Mouse (Mus musculus) kidney, postnatal 0 days (tissue): ENCODE data around the gene Afap1l2. TPM values are rescaled to one million over a fixed set of nuclear protein-coding genes. Genes with fewer than 3 reads are reported as not detected.
A peak's percentile ranks its signal among the peaks of the same experiment; 100 is the strongest.

Source experiments
- ATAC-seq: fragments of 200-750 bp; cut with Nextera tagmentation; replicated peaks from 2 replicates; pipeline ENCODE4 v1.8.0; 2017; ENCODE audit warnings: low read depth, moderate number of reproducible peaks, moderate TSS enrichment, moderate library complexity; ENCODE audit not compliant: low FRiP score
- DNase-seq: peaks from one replicate; pipeline ENCODE4 v3.0.0-alpha.2; 2016; ENCODE audit warnings: low spot score
- H3K27ac ChIP-seq: fragments of 300-500 bp; sonication (generic); 2 replicates; pipeline ENCODE4 v1.5.1; 2014; ENCODE audit warnings: mild to moderate bottlenecking
- H3K27me3 ChIP-seq: fragments of 300-500 bp; sonication (generic); 2 replicates; pipeline ENCODE4 v1.6.1; 2014; ENCODE audit warnings: low read length, mixed read lengths; ENCODE audit not compliant: insufficient read depth
- H3K36me3 ChIP-seq: fragments of 300-500 bp; sonication (generic); 2 replicates; pipeline ENCODE4 v1.6.1; 2014; ENCODE audit warnings: low read length, mixed read lengths; ENCODE audit not compliant: insufficient read depth
- H3K4me1 ChIP-seq: fragments of 300-500 bp; sonication (generic); replicated peaks from 2 replicates; pipeline ENCODE4 v1.6.1; 2014; ENCODE audit warnings: antibody characterized with exemption, low read length, mixed read lengths; ENCODE audit not compliant: insufficient read depth
- H3K4me2 ChIP-seq: fragments of 300-500 bp; sonication (generic); 2 replicates; pipeline ENCODE4 v1.6.1; 2014; ENCODE audit warnings: mild to moderate bottlenecking, low read length, moderate library complexity, mixed read lengths
- H3K4me3 ChIP-seq: fragments of 300-500 bp; sonication (generic); replicated peaks from 2 replicates; pipeline ENCODE4 v1.5.1; 2014; ENCODE audit warnings: low read depth, low read length
- H3K9ac ChIP-seq: fragments of 300-500 bp; sonication (generic); 2 replicates; pipeline ENCODE4 v1.6.1; 2014; ENCODE audit warnings: low read depth, low read length
- H3K9me3 ChIP-seq: fragments of 300-500 bp; sonication (generic); replicated peaks from 2 replicates; pipeline ENCODE4 v1.6.1; 2016; ENCODE audit warnings: low read length, inconsistent platforms, mixed read lengths
- CTCF ChIP-seq: IDR thresholded peaks from 2 replicates; pipeline ENCODE4 v1.5.1; 2016; ENCODE audit warnings: antibody characterized with exemption, low read depth, mild to moderate bottlenecking, moderate library complexity
- WGBS: fragments of 180-500 bp; shearing (Covaris S2); extraction: QIAGEN DNeasy Blood & Tissue Kit; methylation state at CpG from one replicate; pipeline ENCODE4 v1.1.7; 2014; 5-methylcytosine and 5-hydroxymethylcytosine counted together
- polyA plus RNA-seq: library from polyadenylated mRNA; unstranded; fragments of >200 nt; fragmentation: Nextera tagmentation; extraction: Ambion mirVana; gene quantifications from 2 replicates; pipeline ENCODE4 v1.2.1, GENCODE M21; 2015

The Afap1l2 gene
- polyA plus RNA-seq, 1 experiment from 2014 or later: 21.3 TPM

DNA sequence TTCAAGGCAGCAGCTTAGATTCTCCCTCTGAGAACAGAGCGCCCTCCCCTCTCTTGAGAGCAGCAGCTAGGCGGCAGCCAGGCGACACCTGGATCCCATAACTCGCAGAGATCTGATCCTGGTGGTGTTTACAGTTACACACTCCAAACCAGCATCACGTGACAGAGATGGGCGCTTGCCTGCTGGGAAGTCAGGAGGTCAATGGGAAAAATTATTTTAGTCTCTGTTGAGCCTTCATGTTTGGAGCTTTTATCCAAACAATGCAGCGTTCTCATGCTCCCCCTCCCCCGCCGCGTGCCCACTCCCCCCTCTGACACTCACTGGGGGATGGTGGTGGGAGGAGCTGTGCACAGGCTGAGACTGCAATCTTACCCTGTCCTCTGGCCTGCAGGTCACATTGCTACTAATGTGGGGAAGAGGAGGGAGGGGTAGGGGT, 10.8 kb downstream of the Afap1l2 start:
- ATAC-seq: peak; percentile 84
- no peaks in the 10 kb centered on the region for H3K9me3 ChIP-seq
- H3K36me3 ChIP-seq: no peaks in the 10 kb centered on the region
- H3K27ac ChIP-seq: peak overlapping the region; percentile 79
- WGBS: 0% methylated on average over 10 of the region's 10 CpGs
- peaks cover 23% of the 10 kb centered on the region for H3K4me1 ChIP-seq
- no peak overlapping the region for H3K9ac ChIP-seq
- H3K27me3 ChIP-seq: no peaks in the 10 kb centered on the region
- peak; percentile 96 for DNase-seq
- H3K4me2 ChIP-seq: peak overlapping the region; percentile 17; the same call in 1 of the 2 replicates
- no peak overlapping the region for H3K4me3 ChIP-seq
- peak; percentile 48; the same call in 1 of the 2 replicates for TF ChIP-seq CTCF

- Histone ChIP-seq H3K4me1 (peaks cover 32% of the 10 kb centered on the region), H3K9me3 (no peaks in the 10 kb centered on the region)
Observed at GRCm38 (mm10) chr19:56995441-56995840, 12.6 kb downstream of the Afap1l2 start.

DNA sequence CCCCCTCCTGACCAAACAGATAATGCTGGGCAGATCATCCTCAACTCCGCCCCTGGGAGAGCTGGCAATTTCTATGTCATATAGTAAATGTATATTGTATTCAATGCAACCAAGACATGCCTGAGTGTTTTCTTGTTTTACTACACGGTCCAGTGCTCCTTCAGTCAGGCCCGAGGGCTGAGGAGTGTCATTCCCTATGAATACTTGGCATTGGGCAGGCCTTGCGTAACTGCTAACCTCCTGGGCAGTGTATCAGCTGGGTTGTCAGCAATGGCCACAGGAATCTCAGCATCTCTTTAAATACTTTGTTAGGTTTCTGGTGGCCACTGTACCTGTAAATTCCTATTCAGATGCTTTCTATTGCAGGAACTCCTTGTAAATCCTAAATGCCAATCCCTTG, 13.4 kb downstream of the Afap1l2 start:
- no peak for TF ChIP-seq CTCF
- Histone ChIP-seq H3K36me3 (no peaks in the 10 kb centered on the region), H3K4me1 (peaks cover 36% of the 10 kb centered on the region), H3K27ac (peak overlapping the region; percentile 54; the same call in 1 of the 2 replicates), H3K4me2 (no peak overlapping the region), H3K9me3 (no peaks in the 10 kb centered on the region), H3K4me3 (no peak overlapping the region), H3K27me3 (no peaks in the 10 kb centered on the region), H3K9ac (no peak overlapping the region)
- ATAC-seq (no peak), DNase-seq (no peak)
- 54% methylated on average over 4 of the region's 4 CpGs for WGBS

More at GRCm38 (mm10) chr19:56995441-56995840, 12.6 kb downstream of the Afap1l2 start:
- no peaks in the 10 kb centered on the region for H3K36me3 ChIP-seq
- H3K27me3 ChIP-seq: no peaks in the 10 kb centered on the region
- H3K4me3 ChIP-seq: no peak overlapping the region
- DNase-seq (no peak), ATAC-seq (no peak)
- no peak overlapping the region for H3K9ac ChIP-seq
- no peak overlapping the region for H3K4me2 ChIP-seq
- TF ChIP-seq CTCF: no peak
- H3K27ac ChIP-seq: 0 out of 2 replicates have a peak overlapping the region, but pooled peaks have one; percentile 1
- 66% methylated on average over 4 of the region's 4 CpGs for WGBS

DNA sequence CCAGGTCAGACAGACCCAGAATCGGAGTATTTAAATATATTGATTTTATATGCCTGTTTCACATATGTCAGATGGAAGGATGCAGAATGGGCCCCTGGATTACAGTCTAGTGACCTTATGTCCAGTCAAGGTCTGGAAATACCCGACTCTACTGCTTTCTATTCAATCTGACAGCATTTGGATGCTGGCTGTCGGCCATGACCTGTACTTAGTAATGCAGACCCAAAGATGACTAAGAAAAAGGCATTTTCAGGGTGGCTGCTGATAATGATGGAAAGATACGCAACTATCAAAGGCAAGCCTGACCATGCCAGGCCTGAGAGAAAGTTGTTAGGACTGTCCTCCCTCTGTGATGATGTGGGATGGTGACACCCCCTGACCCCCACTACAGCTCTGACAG, 14.3 kb downstream of the Afap1l2 start:
- WGBS: 57% methylated on average over 4 of the region's 4 CpGs
- H3K27me3 ChIP-seq: no peaks in the 10 kb centered on the region
- H3K4me3 ChIP-seq: no peak overlapping the region
- no peaks in the 10 kb centered on the region for H3K9me3 ChIP-seq
- no peak for TF ChIP-seq CTCF
- H3K27ac ChIP-seq: peak overlapping the region; percentile 54
- no peak for DNase-seq
- H3K4me2 ChIP-seq: no peak overlapping the region
- H3K9ac ChIP-seq: no peak overlapping the region
- H3K36me3 ChIP-seq: no peaks in the 10 kb centered on the region
- no peak for ATAC-seq
- H3K4me1 ChIP-seq: peaks cover 42% of the 10 kb centered on the region

DNA sequence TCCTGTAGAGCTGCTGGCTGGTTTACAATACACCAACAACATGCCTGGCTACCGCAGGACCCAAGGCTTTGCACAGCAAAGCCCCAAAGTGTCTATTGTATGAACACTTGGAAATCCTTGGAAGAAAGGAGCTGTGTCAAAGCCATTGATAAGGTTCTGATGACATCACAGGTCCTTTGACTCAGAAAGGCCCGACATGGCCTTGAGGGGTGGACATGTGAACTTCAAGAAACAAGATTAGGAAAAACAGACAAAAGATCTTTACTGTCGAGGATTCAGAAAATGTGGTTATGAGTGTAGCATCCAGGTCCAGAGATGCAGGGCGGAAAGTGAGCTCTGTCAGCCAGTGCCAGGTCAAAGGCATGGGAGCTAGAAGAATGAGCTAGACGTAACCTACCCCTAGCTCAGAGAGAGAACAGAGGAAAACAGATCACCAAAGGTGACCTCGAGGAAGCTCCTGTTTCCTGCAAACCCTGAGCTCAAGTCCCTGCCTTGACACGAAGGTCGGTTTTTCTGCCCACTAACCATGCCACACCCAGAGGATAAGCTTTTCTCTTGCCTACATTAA, 15.0 kb downstream of the Afap1l2 start:
- TF ChIP-seq CTCF: no peak
- 63% methylated on average over 8 of the region's 8 CpGs for WGBS
- Histone ChIP-seq H3K4me3 (no peak overlapping the region), H3K27ac (no peak overlapping the region), H3K4me1 (peaks cover 42% of the 10 kb centered on the region), H3K4me2 (no peak overlapping the region), H3K9me3 (no peaks in the 10 kb centered on the region), H3K36me3 (no peaks in the 10 kb centered on the region), H3K27me3 (no peaks in the 10 kb centered on the region), H3K9ac (no peak overlapping the region)
- ATAC-seq: no peak
- no peak for DNase-seq

DNA sequence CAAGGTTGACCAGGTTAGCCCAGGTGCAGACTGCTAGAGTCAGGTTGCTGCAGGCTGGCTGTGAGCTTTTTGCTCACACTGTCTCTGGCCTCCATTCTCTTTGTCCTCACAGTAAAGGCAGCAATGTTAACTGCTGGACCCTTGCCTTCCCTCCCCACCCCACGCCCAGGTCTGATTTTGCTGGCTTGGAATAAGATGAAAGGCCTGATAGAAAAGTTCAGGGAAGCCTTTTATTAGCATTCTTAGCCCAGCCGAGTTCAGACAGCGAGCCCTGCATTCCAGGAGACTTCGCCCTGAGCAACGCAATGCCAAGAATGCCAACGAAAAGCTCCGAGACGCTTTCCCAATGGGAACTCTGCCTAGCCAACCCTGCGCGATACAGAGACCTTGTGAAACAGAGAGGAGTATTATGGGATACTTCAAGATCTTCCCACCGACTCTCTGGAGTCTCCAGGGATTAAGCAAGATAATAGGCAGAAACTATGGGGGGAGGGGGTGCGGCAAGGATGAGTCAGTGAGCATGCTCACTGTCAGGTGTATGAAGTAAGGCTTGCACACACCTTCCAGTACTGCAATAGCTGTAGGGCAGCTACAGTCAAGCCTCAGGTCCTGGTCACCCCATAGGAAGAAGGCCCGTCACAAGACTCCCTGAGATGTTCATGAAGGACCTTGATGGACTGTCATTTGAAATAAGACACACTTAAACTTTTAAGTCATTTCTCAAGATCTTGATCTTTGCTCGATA, 17.5 kb downstream of the Afap1l2 start:
- ATAC-seq: no peak

More for the DNA sequence above, 17.5 kb downstream of the Afap1l2 start:
- DNase-seq: no peak
- H3K36me3 ChIP-seq: no peaks in the 10 kb centered on the region
- H3K4me1 ChIP-seq: peaks cover 35% of the 10 kb centered on the region
- no peak overlapping the region for H3K9ac ChIP-seq
- no peak overlapping the region for H3K4me3 ChIP-seq
- H3K27me3 ChIP-seq: no peaks in the 10 kb centered on the region
- no peak overlapping the region for H3K4me2 ChIP-seq
- no peak for TF ChIP-seq CTCF
- peak overlapping the region; percentile 13; the same call in 1 of the 2 replicates for H3K27ac ChIP-seq
- 54% methylated on average over 14 of the region's 14 CpGs for WGBS
- H3K9me3 ChIP-seq: no peaks in the 10 kb centered on the region
